Mouse (Mus musculus): ENCODE measurements around the gene Gm11213. TPM values are rescaled to one million over a fixed set of nuclear protein-coding genes. Genes with fewer than 3 reads are reported as not detected.

Gene Gm11213
- polyA plus RNA-seq, 1 experiment from 2014 or later = not detected

DNA sequence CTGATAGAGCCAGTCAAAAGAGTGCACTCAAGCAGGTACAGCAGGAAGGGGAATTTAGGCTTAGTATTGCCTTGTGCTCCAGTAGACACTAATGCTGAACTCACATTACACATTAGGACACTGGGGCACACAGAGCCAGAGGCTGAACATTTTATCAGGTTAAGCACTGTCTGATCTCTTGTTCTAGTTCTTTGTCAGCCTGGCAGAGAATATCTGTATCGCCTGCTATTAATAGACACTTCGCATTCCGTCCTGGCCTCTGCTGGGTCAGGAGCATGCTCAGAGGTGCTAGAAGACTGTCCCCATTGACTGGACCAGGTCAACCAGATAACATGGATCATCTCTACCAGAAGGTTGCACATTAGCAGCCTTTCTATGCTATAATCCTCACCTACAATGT is 484 bp upstream of the Gm11213 start:
- H3K9ac ChIP-seq = no peak overlapping the region
- ATAC-seq (ENCODE audit: low read depth) = no peak
- H3K4me1 ChIP-seq (replicated peaks) = no peaks in the 10 kb centered on the region
- no peaks in the 10 kb centered on the region for H3K27me3 ChIP-seq
- no peak overlapping the region for H3K27ac ChIP-seq
- no peak overlapping the region for H3K4me2 ChIP-seq
- DNase-seq = no peak
- no peak overlapping the region for H3K4me3 ChIP-seq (replicated peaks)
- 78% methylated on average over 3 of the region's 3 CpGs for WGBS (ENCODE audit: insufficient replicate concordance)
- no peaks in the 10 kb centered on the region for H3K36me3 ChIP-seq
- H3K9me3 ChIP-seq (replicated peaks) = no peaks in the 10 kb centered on the region

- Histone ChIP-seq H3K4me3 (replicated peaks) (no peak overlapping the region), H3K9me3 (replicated peaks) (no peaks in the 10 kb centered on the region), H3K4me1 (replicated peaks) (no peaks in the 10 kb centered on the region), H3K27me3 (no peaks in the 10 kb centered on the region), H3K9ac (no peak overlapping the region), H3K36me3 (no peaks in the 10 kb centered on the region), H3K27ac (no peak overlapping the region), H3K4me2 (no peak overlapping the region)
- ATAC-seq (ENCODE audit: low read depth) (no peak), DNase-seq (no peak)
These were observed 3.8 kb downstream of the Gm11213 start for GRCm38 (mm10) chr4:63601263-63601662.

DNA sequence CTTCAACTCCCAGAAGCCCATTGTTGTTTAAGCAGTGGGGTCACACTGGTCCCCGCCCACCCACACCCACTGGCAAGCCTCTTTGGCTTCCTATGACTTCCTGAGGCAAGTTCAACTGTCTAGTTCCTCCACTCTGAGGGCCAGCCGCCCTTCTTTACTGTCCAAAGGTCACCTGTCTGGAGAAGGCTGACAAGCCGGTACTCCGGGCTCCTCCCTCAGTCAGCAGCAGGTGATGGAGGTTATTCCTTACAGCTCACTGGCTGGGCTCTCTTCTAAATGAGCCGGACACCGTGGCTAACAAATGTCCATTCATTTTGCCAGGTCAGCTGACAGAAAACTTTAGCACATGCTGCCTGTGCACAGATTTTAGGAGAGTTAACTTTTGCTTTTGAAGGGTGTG is 4.3 kb downstream of the Gm11213 start:
- Histone ChIP-seq H3K36me3 (no peaks in the 10 kb centered on the region), H3K4me3 (replicated peaks) (no peak overlapping the region), H3K4me2 (no peak overlapping the region), H3K27ac (no peak overlapping the region), H3K27me3 (no peaks in the 10 kb centered on the region), H3K9me3 (replicated peaks) (no peaks in the 10 kb centered on the region), H3K4me1 (replicated peaks) (no peaks in the 10 kb centered on the region), H3K9ac (no peak overlapping the region)
- DNase-seq = no peak
- ATAC-seq (ENCODE audit: low read depth) = no peak
- 64% methylated on average over 6 of the region's 6 CpGs for WGBS (ENCODE audit: insufficient replicate concordance)

DNA sequence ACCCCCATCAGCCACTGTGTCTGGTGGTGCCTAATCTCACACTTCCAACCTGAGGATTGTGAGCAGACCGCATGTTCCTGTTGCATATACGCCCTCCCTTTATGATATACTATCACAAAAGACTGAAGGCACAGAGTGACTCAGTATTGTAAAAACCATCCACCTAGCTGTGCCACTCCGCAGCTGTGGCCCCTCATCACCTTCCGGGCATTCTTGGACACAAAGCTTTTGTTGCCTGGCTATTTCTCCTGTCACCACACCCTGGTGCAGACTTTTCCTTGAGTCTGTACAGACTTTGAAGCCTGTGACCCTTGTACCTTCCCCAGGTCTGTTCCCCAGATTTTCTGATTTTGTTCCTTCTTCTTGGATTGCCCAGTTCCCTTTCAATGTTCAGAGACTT is 9.1 kb downstream of the Gm11213 start:
- Histone ChIP-seq H3K27me3 (no peaks in the 10 kb centered on the region), H3K36me3 (no peaks in the 10 kb centered on the region), H3K27ac (no peak overlapping the region), H3K9ac (no peak overlapping the region), H3K4me3 (replicated peaks) (no peak overlapping the region), H3K4me1 (replicated peaks) (peaks cover 8% of the 10 kb centered on the region), H3K9me3 (replicated peaks) (no peaks in the 10 kb centered on the region), H3K4me2 (no peak overlapping the region)
- DNase-seq (no peak), ATAC-seq (ENCODE audit: low read depth) (no peak)
- WGBS (ENCODE audit: insufficient replicate concordance) = 72% methylated on average over 4 of the region's 4 CpGs

- 27% methylated on average over 10 of the region's 10 CpGs for WGBS (ENCODE audit: insufficient replicate concordance)
- no peaks in the 10 kb centered on the region for H3K36me3 ChIP-seq
- DNase-seq (no peak), ATAC-seq (ENCODE audit: low read depth) (no peak)
- H3K9me3 ChIP-seq (replicated peaks) = no peaks in the 10 kb centered on the region
- no peak overlapping the region for H3K4me3 ChIP-seq (replicated peaks)
- H3K4me2 ChIP-seq = no peak overlapping the region
- no peak overlapping the region for H3K27ac ChIP-seq
- H3K9ac ChIP-seq = no peak overlapping the region
- H3K4me1 ChIP-seq (replicated peaks) = peaks cover 8% of the 10 kb centered on the region
- no peaks in the 10 kb centered on the region for H3K27me3 ChIP-seq
These were observed 9.8 kb downstream of the Gm11213 start for GRCm38 (mm10) chr4:63595259-63595658.

DNA sequence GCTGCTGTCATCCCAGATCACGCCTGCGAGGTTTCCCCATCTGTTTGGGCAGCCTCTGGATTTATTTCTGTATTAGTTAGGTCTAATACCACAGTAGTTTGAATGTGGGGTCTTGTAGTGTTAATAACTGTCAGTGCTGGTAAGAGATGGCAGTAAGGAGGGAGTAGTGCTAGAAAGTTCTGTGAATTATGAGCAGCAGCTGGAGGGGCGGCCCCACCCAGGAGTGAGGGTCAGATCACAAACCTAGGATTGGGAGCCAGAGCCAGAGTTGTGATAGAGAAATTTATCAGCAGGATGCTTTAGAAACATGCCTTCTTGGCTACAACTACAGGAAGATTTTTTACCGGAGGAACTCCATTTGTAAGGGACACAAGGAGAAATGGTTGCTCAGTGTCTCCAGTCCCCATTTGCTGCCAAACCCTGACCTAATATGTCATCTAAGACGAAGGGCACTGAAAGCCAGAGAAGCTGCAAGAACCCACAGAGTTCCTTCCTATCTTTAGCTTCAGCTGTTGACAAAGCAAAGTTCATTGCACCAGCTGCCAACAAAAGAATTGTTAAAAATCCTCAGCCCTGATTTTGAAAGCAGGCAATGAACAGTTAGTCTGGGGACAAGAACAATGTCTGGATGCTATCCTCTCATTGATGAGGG is 10.5 kb downstream of the Gm11213 start:
- peaks cover 8% of the 10 kb centered on the region for H3K4me1 ChIP-seq (replicated peaks)
- H3K4me3 ChIP-seq (replicated peaks) = no peak overlapping the region
- no peak overlapping the region for H3K9ac ChIP-seq
- H3K27me3 ChIP-seq = no peaks in the 10 kb centered on the region
- DNase-seq = no peak
- no peaks in the 10 kb centered on the region for H3K9me3 ChIP-seq (replicated peaks)
- H3K36me3 ChIP-seq = no peaks in the 10 kb centered on the region
- H3K27ac ChIP-seq = no peak overlapping the region
- no peak overlapping the region for H3K4me2 ChIP-seq
- 52% methylated on average over 5 of the region's 5 CpGs for WGBS (ENCODE audit: insufficient replicate concordance)
- no peak for ATAC-seq (ENCODE audit: low read depth)

- no peak overlapping the region for H3K27ac ChIP-seq
- no peak for ATAC-seq (ENCODE audit: low read depth)
- WGBS (ENCODE audit: insufficient replicate concordance) = 43% methylated on average over 4 of the region's 4 CpGs
- no peak for DNase-seq
- no peak overlapping the region for H3K4me2 ChIP-seq
- no peak overlapping the region for H3K9ac ChIP-seq
- H3K9me3 ChIP-seq (replicated peaks) = no peaks in the 10 kb centered on the region
- H3K27me3 ChIP-seq = no peaks in the 10 kb centered on the region
- H3K4me3 ChIP-seq (replicated peaks) = no peak overlapping the region
- H3K4me1 ChIP-seq (replicated peaks) = peaks cover 8% of the 10 kb centered on the region
- no peaks in the 10 kb centered on the region for H3K36me3 ChIP-seq
These were observed 14.5 kb downstream of the Gm11213 start for GRCm38 (mm10) chr4:63590538-63590937.

- Histone ChIP-seq H3K9me3 (replicated peaks) (no peaks in the 10 kb centered on the region), H3K36me3 (no peaks in the 10 kb centered on the region), H3K27me3 (no peaks in the 10 kb centered on the region), H3K27ac (no peak overlapping the region), H3K4me2 (no peak overlapping the region), H3K4me1 (replicated peaks) (peaks cover 4% of the 10 kb centered on the region), H3K9ac (no peak overlapping the region), H3K4me3 (replicated peaks) (no peak overlapping the region)
- ATAC-seq (ENCODE audit: low read depth) = no peak
- WGBS (ENCODE audit: insufficient replicate concordance) = 30% methylated on average over 7 of the region's 7 CpGs
- DNase-seq = no peak
These were observed 15.1 kb downstream of the Gm11213 start for GRCm38 (mm10) chr4:63589987-63590386.

GRCm38 (mm10) chr4:63586240-63586639 is 18.8 kb downstream of the Gm11213 start:
- H3K27me3 ChIP-seq = no peaks in the 10 kb centered on the region
- 65% methylated on average over 2 of the region's 2 CpGs for WGBS (ENCODE audit: insufficient replicate concordance)
- no peak overlapping the region for H3K4me3 ChIP-seq (replicated peaks)
- 0 out of 2 replicates have a peak, but pooled peaks cover 9% of the 10 kb centered on the region for H3K36me3 ChIP-seq
- H3K9me3 ChIP-seq (replicated peaks) = no peaks in the 10 kb centered on the region
- no peaks in the 10 kb centered on the region for H3K4me1 ChIP-seq (replicated peaks)
- ATAC-seq (ENCODE audit: low read depth) (no peak), DNase-seq (no peak)
- no peak overlapping the region for H3K9ac ChIP-seq
- no peak overlapping the region for H3K27ac ChIP-seq
- H3K4me2 ChIP-seq = no peak overlapping the region

DNA sequence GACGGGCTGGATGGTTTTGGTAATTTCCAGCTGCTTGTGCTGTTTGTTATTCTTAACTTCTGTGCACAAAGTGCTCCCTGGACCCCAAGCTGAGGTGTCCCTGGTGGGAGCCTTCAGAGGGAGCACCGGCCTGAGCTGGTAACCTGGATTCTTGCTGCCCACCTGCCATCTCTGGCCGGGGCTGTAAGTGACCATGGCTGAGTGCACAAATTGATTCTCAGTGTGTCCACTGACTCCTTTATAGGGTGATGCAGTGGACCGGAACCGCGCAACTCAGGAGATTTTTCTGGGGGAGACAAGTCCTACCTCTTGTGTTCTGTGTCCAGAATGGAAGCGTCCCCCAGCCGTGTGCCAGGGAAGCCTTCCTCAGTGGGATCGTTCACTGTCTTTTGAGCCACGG is 19.8 kb downstream of the Gm11213 start:
- Histone ChIP-seq H3K9me3 (replicated peaks) (no peaks in the 10 kb centered on the region), H3K4me3 (replicated peaks) (no peak overlapping the region), H3K4me1 (replicated peaks) (no peaks in the 10 kb centered on the region), H3K36me3 (0 out of 2 replicates have a peak, but pooled peaks cover 10% of the 10 kb centered on the region), H3K27ac (no peak overlapping the region), H3K27me3 (no peaks in the 10 kb centered on the region), H3K9ac (no peak overlapping the region), H3K4me2 (no peak overlapping the region)
- ATAC-seq (ENCODE audit: low read depth) = no peak
- no peak for DNase-seq
- WGBS (ENCODE audit: insufficient replicate concordance) = 78% methylated on average over 10 of the region's 10 CpGs

- WGBS (ENCODE audit: insufficient replicate concordance) = 64% methylated on average over 5 of the region's 5 CpGs
- Histone ChIP-seq H3K4me2 (no peak overlapping the region), H3K4me3 (replicated peaks) (no peak overlapping the region), H3K27ac (no peak overlapping the region), H3K9me3 (replicated peaks) (no peaks in the 10 kb centered on the region), H3K27me3 (no peaks in the 10 kb centered on the region), H3K9ac (no peak overlapping the region), H3K36me3 (peaks cover 14% of the 10 kb centered on the region), H3K4me1 (replicated peaks) (no peaks in the 10 kb centered on the region)
- ATAC-seq (ENCODE audit: low read depth) = no peak
- DNase-seq = no peak
These were observed 22.5 kb downstream of the Gm11213 start for GRCm38 (mm10) chr4:63582580-63582979.

DNA sequence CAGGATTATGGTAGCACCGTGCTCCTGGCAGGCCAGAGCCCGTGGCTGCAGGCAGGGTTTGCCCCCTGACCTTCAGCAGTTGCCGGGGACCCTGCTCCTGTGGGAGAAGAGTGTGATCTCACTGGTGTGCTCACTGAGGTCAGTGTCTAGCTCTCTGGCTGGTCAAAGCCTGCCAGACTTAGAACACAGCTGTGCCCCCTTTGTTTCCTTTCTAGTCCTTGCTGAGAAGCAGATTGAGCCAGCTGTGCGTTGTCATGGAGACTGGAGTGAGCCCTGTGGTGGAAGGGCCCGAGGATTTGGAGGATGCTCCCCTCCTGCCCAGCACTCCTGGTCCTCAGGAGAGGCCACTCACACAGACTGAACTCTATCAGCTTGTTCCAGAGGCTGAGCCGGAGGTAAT is 25.0 kb downstream of the Gm11213 start:
- H3K4me1 ChIP-seq (replicated peaks) = no peaks in the 10 kb centered on the region
- no peak overlapping the region for H3K9ac ChIP-seq
- no peak overlapping the region for H3K4me2 ChIP-seq
- 58% methylated on average over 6 of the region's 6 CpGs for WGBS (ENCODE audit: insufficient replicate concordance)
- H3K27me3 ChIP-seq = no peaks in the 10 kb centered on the region
- H3K27ac ChIP-seq = no peak overlapping the region
- DNase-seq = no peak
- no peak overlapping the region for H3K4me3 ChIP-seq (replicated peaks)
- H3K9me3 ChIP-seq (replicated peaks) = no peaks in the 10 kb centered on the region
- ATAC-seq (ENCODE audit: low read depth) = no peak
- peaks cover 17% of the 10 kb centered on the region for H3K36me3 ChIP-seq
